Mouse (Mus musculus): ENCODE data around the gene Igsf3.
"Not testable (repeated sequence)": the region's sequence is repeated elsewhere in the genome, so short reads cannot be mapped to it uniquely, and the experiment has no call there.

The Igsf3 gene

DNA sequence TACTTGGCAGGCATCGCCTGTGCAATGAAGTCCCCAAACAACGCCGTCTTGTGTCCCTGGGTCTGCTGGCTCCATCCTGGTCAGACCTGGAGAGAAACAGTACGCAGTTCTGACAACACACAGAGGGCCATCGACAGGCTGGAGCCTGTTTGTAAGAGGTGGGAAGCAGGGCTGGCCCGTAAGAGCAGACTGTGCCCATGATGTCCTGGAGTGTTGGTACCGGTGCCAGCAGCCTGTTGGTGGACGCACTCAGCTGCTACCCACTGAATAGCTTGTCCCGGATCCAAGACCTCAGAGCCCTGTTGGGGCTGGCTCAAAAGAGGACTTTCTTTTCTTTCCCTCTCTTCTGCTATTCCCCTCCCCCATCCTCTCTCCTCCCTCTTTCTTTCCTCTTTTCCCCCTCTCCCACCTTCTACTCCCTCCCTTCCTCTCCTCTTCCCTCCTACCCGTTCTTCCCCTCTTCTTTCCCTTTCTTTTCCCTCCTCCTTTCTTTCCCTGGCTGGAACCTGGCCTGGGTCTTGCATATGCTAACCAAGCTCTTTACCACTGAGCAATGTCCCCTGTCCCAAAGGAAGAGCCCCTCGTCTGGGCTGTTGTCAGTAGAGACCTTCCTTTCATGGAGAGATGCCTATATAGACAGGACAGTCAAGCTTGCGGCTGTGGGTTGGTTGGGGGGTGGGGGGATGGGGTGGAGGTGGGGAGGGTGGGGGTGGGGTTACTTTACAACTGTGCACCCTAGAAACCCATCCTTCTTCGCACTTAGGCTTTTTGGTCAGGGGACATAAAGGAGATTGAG, 27.9 kb downstream of the Igsf3 start:
- DNase-seq (ENCODE audit: low read depth, low spot score), result peak; percentile 46

DNA sequence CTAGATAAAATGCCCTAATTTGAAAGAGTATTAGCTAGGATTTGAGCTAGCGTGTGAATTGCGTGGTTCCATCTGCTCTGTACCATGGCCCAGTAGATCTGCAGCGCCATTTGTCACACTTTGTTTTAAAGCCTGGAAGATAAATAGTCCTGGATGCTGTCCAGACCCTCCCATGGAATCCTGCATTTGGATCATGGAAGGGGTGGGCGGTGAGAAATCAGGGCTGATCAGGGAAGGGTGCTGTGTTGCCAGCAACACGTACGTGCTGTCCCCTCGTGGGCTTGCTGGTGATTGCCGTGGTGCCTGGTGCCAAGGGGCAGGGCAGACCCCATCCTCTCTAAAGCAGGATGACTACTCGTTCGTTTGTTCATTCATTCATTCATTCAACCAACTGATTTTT, 28.6 kb downstream of the Igsf3 start:
- DNase-seq (ENCODE audit: low read depth, low spot score), result peak; percentile 71

DNA sequence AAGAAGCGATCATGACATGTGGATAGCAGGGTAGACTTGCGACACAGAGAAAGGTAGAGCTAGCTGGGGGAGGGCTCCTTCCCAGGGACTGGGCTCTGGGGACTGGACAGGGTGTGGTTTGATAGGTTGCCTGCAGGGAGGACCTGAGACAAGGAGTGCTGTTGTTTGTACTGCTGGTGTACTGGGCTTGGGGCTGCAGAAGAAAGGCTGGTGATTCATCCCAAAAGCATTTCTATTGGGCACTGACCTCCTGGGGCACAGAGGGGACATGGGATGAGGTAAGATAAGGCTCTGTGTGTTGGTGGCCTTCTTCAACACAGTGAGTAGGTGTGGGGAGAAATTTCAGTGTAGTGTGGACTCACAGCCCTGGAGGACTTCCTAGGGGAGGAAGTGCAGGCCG, 29.2 kb downstream of the Igsf3 start:
- no peak for DNase-seq (ENCODE audit: low read depth, low spot score)

DNA sequence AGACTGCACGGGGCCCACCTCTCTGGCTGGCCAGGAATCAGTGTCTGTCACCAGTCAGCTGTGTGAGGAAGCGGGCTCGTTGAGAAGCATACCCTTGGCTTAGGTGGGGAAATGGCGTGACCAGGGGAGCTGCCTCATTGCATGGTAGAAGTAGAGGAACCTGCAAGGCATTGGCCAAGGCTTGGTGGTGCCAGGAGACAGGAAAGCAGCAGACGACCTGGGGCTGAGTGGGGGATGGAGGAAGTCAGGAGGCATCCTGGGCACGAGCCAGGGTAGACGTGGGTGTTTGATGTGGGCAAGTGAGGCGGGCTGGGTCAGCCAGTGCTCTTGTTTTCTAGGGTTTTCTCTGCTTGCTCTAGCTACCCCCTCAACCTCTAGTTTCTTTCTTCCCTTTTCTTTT, 30.7 kb downstream of the Igsf3 start:
- no peak for DNase-seq (ENCODE audit: low read depth, low spot score)

DNA sequence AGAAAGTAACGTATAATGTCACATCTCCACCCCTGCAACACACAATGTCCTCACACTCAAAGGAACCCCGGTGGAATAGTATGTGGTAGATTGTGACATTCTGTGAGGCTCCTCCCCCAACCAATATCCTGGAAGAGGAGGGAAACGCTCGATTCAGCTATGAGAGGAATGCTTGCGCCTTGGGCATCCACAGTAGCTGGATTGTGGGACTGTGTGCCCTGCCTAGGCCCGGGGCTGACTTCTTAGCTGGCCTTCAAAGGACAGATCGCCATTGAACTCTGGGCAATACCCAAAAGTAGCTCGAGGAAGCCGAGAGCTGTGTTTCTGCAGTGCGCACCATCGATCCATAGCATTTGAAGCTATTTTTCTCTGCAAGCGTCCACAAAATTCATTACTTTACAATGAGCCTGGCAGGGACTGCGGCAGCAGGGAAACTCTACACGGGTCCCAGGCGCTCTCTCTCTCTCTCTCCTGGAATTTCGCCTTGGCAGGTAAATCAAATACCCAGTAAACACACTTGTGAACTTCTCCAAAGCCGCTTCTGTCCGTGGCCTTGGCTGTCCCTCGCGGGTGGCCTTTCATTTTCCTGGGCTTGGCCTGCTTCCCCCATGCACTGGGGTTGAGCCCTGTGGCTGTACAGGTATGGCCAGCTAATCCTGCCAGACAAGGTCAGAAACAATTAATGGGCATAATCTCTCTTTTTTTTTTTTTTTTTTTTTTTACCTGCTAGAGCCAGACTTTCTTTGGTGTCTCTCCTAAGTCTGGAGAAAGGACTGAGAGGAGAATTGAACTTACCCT, 32.3 kb downstream of the Igsf3 start:
- no peak for DNase-seq (ENCODE audit: low read depth, low spot score)

DNA sequence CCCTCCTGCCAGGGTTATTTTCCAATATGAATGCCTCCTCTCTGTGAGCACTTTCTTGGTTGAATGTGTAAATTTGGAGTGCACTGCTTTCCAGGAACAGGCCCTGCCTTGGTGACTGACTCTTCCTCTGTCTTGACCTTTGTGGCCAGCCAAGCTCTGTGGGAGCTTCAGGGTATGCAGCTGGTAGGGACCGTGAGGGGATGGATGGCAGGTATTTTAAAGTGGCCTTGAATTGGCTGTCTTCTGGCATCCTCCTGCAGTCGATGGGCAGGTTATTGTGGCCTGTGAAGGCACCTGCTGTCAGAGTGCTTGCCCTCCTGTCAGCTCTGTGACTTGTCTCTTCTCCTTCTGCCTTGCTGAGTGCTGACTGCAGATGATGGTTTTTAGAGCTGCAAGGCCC, 33.3 kb downstream of the Igsf3 start:
- no peak for DNase-seq (ENCODE audit: low read depth, low spot score)

DNA sequence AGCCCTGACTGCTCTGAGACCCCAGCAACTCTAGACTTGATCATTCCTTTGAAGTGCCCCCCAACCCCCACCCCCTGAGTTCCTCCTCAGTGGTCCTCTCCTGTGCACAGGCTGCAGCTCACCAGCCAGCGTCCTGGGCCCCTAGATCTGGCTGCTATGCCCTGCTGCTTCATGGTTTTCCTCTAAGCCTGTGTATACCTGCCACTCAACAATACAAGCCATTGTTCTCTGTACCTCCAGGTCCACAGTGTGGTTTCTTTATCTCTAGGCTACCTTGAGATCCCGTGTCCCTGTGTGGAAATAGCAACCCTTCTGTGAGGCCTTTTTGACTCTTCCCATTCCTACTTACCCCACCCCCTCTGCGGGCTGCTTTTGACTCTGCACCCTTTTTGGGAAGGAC, 33.9 kb downstream of the Igsf3 start:
- no peak for DNase-seq (ENCODE audit: low read depth, low spot score)

DNA sequence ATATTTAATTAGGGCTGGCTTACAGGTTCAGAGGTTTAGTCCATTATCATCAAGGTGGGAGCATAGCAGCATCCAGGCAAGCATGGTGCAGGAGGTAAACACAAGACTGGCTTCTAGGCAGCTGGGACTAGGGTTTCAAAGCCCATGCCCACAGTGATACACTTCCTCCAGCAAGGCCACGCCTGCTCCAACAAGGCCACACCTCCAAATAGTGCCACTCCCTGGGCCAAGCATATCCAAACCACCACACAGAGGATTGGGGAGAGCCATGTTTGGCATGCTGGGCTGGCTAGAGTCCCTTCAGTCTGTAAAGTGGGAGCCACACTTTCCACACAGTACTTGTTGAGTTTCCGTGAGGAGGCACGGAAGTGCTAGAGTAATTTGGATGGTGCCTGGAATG, 34.7 kb downstream of the Igsf3 start:
- no peak for DNase-seq (ENCODE audit: low read depth, low spot score)

DNA sequence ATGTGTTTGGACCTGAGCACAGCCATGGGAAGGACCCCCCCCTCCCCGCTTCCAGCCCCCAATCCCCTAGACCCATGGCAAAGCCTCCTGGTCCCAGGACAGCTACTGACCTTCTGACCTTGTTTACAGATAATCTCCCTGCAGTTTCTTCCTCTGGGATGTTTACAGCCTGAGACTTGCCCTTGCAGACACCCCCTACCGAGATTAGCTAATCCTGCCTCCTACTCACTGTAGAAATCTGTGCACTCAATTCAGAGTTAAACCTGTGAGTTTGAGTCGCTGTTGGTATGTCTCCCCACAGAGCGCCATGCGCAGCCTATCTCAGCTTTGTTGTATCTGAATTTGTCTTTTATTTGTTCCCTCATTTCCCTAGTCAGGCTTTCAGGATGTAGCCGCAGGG, 35.2 kb downstream of the Igsf3 start:
- DNase-seq (ENCODE audit: low read depth, low spot score), result no peak

DNA sequence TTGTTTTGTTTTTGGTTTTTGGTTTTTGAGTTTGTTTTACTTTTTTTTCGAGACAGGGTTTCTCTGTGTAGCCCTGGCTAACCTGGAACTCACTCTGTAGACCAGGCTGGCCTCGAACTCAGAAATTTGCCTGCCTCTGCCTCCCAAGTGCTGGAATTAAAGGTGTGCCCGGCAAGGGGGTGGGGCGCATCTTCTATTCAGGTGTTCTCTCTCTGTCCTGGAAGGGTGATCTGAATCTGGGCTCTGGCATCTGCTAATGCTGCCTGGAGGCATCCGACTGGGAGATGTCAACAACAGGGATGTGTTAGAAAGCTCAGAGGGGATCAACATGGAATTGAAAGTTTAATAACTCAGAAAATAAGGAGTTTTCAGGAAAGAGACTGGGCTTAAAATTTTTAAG, 36.1 kb downstream of the Igsf3 start:
- not testable (repeated sequence) for DNase-seq (ENCODE audit: low read depth, low spot score)

DNA sequence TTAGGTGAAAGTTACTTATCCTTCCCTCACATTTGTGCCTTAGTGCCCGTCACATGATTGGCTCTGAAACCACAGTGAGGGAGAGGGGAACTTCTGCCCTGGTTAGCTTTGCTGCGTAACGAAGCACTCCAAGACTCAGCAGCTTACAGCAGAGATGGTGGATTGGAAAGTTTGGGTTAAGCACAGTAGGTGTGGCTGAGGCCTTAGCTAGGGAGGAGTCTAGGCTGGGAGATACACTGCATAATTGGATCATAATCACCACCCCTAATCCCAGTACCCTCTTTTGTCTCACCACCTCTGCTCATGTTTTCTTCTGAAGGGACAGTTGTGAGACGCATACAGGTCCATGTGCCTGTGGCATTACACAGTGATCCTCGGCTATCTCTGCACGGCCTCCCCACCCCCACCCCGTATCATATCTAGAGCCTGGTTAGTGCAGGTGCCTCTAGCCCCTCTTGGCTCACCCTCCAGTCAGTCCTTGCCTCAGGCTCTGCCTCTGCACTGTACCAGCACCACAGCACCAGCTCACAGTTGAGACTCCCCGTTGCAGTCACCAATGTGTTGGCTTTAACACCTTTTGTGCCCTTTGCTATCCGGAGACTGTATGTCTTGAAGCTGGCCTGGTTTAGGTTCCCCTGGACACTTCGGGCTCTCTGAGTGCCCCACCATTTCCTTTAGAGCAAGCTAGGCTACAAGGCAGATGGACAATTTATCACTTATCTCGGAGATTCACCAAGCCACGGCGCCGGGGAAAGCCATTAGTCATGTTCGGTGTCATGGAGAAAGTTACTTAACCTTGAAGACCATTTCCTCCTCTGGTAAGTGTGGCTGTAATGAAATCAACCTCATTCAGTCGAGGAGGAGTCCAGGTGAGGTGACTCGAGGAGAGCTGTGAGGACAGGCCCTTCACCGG, 42.1 kb downstream of the Igsf3 start:
- no peak for DNase-seq (ENCODE audit: low read depth, low spot score)

DNA sequence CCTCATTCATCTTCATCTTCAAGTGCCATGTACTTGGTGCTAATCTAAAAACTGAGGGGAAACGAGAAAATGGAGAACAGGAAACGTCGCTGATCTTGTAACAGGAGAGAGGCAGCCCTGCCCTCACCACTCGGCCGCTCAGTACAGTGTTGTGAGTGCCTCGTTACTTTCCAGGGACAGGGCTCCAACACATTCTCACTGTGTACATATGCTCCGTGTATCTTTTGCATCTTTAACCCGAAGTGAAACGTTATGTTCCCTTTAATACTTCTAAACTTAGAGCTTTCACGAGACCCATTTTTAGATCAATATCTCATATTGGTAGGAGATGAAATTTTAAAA, 42.7 kb downstream of the Igsf3 start:
- DNase-seq (ENCODE audit: low read depth, low spot score), result no peak

DNA sequence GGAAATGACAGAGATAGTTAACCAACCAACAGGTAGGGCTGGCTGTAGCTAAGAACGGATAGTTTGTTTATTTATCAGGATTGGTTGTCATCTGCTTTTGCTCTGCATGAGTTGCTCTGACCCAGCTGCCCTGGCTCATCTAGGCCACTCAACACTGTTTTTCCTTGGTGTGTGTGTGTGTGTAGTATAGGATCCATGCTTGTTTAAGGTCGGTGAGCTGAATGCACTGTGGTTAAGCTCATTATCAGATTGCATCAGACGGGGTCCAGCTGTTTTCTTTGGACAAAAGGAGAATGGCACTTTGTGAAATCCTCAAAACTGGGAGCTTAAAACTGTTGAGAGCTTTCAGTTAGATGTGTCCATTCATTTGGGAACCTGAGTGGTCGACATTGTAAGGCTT, 46.3 kb downstream of the Igsf3 start:
- DNase-seq (ENCODE audit: low read depth, low spot score), result no peak

DNA sequence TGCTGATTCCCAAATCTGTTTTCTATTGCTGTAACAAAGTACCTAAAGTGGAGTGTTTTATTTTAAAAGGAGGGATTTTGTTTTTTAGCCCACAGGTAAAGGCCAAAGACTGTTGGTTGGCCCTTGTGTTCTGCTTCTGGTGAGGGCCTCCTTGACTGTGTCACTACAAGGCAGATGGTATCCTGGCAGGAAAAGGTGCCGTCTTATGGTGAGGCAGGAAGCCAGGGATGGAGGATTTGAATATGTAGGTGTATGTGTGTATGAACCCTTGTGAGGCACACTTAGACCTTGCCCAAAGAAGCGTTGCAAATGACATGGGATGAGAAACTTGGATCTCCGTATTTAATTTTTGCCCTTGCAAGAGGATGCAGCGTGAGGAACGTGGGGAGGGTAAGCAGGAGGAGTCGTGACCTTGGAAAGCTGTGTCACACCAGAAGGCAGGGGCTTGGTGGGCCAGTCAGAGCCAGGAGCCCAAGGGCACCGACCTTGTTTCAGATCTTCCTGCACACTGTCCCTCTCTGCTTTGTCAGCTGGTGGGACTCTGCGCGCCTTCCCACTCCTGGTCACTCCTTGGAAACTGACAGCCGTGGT, 47.5 kb downstream of the Igsf3 start:
- DNase-seq (ENCODE audit: low read depth, low spot score), result no peak

DNA sequence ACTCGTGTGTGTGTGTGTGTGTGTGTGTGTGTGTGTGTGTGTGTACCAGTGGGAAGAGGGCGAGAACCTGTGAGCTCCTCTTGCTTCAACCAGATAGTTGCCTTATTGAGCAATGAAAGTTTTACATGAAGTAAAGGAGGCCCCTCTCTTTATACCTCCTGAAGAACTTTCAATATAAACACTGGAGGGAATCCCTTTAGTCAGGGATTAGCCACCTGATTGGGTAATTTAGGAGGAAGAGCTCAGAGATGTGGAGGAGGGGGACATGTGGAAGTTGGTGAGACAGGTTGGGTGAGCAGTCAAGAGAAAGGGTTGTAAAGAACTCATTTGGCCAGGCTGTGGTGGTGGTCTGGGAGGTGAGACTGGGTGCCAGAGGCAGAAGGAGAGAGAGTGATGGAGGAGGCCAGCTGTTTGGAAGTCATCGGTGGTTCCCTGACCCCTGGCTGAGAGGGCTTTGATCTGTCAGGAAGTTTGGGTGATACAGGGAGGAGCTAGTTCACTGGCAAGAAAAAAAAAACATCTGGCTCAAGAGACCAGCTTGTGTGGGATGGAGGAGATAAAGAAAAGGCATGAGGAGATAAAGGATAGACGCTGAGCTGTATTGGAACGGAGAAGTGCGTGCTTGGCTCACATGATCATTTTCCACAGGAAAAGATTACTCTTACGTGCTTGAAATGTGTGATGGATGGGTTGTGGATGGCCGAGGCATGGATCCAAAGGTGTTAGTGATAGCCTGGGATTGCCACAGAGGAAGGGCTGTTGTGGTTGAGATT, 53.3 kb downstream of the Igsf3 start:
- no peak for DNase-seq (ENCODE audit: low read depth, low spot score)

DNA sequence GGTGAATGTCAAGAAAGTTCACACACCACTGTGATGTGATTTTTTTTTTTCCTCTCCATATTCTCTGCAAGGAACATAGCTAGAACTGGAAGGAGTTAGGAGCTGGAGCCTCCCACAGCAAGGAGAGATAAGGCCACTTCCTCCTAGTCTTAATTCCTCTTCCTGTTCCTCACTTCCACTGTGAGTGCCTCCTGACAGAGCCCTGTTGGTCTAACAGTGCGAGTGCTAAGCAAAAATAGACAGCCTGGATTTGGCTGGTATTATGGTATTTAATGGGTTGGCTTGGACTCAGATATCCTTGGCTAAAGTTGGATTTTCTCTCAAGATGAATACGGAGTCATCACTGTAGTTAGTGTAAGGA, 53.9 kb downstream of the Igsf3 start:
- no peak for DNase-seq (ENCODE audit: low read depth, low spot score)

DNA sequence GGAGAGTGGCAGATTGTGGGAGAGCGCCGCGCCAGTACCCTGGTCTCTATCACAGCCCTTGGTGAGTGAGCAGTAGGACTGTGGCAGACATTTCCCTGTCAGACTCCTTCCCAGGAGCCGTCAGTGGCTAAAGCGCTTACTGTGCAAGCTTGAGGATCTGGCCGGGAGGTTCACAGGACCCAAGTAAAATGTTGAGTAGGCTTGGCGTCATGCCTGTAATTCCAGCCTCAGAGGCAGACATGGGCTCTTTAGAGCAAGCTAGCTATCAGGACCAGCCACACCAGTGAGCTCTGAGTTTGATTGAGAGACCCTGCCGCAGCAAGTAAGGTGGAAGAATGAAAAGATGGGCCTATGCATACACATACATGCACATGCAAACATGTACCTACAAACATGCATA, 58.8 kb downstream of the Igsf3 start:
- DNase-seq (ENCODE audit: low read depth, low spot score), result no peak

DNA sequence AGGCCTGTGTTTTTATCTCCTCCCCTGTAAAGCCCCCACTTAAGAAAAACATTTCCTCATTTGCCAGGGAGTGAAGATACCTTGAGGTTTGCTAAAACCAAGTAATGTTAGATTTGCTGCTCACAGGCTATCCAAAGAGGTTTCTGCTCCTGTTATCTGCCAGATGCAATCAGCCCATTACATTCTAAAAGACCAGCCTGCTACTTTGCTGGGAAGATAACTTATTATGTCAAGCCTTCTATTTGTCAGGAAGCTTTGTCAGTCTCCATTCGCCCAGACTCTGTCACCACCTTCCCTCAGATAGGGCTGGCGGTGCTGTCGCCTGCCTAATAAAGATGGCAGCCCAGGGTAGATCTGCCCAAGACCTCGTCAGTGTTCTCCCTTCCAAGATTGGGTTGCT, 59.6 kb downstream of the Igsf3 start:
- DNase-seq (ENCODE audit: low read depth, low spot score), result no peak

DNA sequence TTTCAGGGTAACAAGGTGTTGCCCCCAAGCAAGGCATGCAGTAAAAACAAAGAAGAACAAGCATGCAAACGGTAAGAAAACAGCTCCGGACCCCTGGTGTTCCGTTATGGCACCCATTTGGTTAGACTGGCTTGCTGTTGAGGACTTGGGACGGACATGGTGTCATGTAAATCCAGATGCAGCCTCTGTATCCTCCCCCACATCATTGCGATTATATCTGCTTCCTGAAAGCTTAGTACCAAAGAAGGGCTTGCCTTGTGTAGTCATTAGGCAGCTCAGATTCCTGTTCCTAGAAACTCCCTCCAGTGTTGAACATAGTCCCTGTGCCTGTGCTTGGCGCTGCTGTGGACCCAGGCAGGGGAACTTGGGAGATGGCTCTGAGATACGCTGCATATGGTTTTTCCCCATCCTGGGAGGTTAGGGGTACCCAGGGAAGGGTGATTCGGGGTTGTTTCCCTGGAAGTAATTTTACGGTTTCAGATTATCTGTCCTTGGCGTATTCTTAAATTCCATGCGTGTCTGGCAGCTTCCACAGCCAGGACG, 60.2 kb downstream of the Igsf3 start:
- DNase-seq (ENCODE audit: low read depth, low spot score), result no peak

DNA sequence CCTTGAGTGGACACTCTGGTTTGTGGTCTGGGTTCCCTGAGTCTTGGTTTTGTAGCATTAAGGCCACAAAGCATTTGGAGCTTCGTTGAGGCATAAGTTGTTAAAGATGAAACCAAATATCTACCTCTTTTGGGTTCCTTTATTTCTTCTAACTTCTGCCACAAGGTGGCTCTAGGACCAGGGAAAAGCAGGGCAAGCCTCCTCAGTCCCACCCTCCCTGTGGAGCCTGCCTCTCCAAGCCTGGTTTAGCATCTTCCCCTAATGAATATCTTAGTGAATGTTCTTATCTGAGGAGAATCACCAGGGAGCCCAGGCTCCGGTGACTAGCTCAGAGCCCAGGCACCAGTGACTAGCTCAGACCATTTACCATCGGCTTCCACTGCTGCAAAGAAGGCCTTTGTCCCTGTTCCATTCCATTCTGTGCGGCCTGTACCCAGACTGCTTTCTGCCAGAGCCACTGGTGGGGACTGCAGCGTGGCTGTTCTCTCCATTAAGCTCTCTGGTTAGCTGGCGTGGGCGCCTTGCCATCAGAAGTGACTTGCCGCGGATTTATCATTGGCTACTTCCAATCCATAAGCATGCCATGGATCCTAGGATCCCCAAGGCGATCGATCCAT, 66.5 kb downstream of the Igsf3 start:
- no peak for DNase-seq (ENCODE audit: low read depth, low spot score)
